Mouse (Mus musculus) frontal cortex, postnatal 10 days (tissue): ENCODE results near the gene Lin54.
"Not testable (repeated sequence)": the region's sequence is repeated elsewhere in the genome, so short reads cannot be mapped to it uniquely, and the experiment has no call there.

Experiments
- DNase-seq, 2 experiments: peaks; one replicate each; pipeline ENCODE4 v3.0.0; 2022; ENCODE audit warnings: low spot score in 2 of 2, mixed read lengths in 1 of 2

Lin54 gene

GRCm38 (mm10) chr5:100488231-100488630 lies 12.2 kb downstream of the Lin54 start:
- no peak for DNase-seq

GRCm38 (mm10) chr5:100487120-100487519 lies 13.3 kb downstream of the Lin54 start:
- DNase-seq: no peak

DNA sequence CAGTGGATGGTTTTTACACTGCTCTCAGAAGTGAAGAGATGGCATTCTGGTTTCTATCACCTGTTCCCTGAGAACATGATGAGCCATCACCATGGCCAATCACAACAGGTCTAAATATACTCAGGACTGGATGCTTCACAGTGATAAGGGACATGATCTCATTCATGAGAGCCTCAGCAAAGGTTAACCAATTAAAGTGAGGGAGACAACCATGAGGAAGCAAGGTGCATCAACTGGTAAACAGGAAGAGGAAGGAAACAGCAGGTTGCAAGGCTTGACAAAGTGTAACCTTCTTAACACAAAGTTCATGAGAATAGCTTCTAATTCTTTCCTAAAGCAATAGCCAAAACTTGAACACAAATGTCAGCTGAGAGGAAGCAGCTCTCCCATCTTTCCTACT lies 16.9 kb downstream of the Lin54 start:
- DNase-seq: no peak

GRCm38 (mm10) chr5:100477604-100478003 lies 22.8 kb downstream of the Lin54 start:
- DNase-seq: no peak

- no peak for DNase-seq
These were observed 24.1 kb downstream of the Lin54 start for GRCm38 (mm10) chr5:100476328-100476727.

GRCm38 (mm10) chr5:100467336-100467735 lies 33.1 kb downstream of the Lin54 start:
- DNase-seq: no peak

DNA sequence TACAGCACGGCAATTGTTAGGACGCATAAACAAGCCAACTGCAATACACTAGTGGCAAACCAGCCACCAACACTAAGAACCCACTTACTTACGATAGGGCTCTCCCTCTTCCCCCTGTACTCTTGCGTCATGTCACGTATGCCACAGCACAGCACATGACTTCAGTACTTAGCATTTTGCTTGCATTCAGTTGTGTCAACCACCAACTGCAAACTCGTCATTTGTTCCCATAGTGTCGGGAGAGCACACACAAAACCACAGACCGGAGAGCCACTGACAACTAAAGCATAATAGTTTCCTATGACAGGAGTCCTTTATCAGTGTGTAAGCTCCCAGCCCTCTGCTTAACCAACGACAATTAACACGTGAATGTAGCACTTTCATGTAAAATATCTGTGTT lies 33.8 kb downstream of the Lin54 start:
- DNase-seq: no peak

DNA sequence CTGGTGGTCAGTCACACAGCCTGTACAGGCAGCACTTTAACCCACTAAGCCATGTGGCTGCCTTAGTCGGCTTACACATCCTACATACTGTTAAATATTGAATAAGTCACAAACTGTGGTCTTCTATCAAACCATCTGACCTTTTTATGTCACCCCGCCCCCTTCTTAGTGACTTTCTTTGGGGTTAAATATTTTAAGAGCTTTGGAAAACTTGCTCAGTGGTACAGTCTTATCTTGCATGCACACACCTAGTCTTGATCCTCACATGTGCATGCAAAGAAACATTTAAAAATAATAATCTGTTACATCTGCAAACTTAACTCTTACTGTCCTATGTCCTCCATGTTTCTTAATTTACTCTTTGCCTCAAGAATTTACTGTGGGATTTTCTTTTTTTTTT lies 38.1 kb downstream of the Lin54 start:
- DNase-seq: no peak

GRCm38 (mm10) chr5:100461526-100461925 lies 38.9 kb downstream of the Lin54 start:
- no peak for DNase-seq

- no peak for DNase-seq
These were observed 41.0 kb downstream of the Lin54 start for GRCm38 (mm10) chr5:100459468-100459867.

GRCm38 (mm10) chr5:100451871-100452270 lies 48.6 kb downstream of the Lin54 start:
- no peak for DNase-seq

DNA sequence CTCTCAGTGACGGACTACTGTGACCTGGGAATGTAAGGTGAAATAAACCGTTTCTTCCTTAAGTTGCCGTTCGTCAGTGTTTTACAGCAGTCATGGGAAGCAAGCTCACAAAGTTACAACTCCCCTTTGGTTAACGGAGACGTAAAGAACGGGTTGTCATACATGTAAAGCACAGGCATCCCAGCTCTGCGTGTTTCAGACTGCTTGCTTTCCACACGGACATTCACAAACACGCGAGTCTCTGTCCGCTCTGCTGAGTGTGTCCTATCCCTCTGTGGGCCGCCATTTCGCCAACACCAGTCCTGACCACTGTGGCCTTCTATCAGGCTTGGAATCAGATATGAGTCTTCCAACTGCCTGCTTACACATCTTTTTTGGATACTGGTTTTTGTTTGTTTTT lies 61.6 kb downstream of the Lin54 start:
- DNase-seq: no peak

GRCm38 (mm10) chr5:100437917-100438316 lies 62.5 kb downstream of the Lin54 start:
- DNase-seq: no peak

GRCm38 (mm10) chr5:100437086-100437485 lies 63.4 kb downstream of the Lin54 start:
- DNase-seq: no peak

GRCm38 (mm10) chr5:100430966-100431365 lies 69.5 kb downstream of the Lin54 start:
- no peak for DNase-seq

DNA sequence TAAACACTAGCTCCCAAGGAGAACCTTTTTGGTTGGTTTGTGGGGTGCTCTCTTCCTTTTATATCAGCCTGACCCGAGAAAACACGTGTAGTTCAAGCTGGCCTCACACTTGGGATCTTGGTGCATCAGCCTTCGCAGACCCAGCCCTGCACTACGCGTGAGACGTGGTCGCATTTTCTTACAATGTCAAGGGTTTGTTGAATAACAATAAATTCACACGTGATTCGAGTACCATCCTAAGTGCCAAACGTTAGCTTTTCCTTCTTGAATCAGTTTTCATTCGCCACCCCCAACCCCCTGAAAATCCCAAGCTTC lies 70.4 kb downstream of the Lin54 start:
- no peak for DNase-seq

GRCm38 (mm10) chr5:100429344-100430075 lies 70.9 kb downstream of the Lin54 start:
- DNase-seq: peak; percentile 91 to 92

DNA sequence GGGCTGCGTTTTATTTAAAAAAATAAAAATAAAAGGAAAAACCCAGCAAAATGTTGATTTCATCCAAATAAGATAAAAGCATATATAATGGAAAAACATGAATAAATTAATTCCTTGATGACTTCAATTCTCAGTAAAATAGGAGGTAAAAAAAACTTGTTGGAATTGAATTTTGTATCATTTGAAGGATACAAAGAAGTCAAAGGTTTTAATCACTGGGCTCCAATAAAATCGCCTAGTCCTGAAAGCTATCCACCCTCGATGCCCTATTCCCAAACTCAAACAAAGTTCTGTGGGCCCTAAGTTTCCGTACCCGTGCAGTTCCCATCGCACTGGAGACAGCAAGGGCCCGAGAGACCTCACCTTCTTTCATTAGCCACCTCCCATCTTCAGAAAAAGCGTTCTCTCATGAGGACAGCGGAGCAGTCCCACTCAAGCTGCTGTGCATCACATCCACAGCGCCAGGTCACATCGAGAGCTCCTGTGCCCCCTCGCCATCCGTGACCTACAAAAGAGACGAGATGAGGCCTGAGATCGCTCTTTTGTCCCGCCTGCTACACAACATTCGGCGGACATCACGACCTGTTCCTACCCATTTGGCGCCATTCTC lies 71.6 kb downstream of the Lin54 start:
- no peak for DNase-seq

- DNase-seq: no peak
These were observed 72.3 kb downstream of the Lin54 start for GRCm38 (mm10) chr5:100428031-100428733.

- DNase-seq: no peak
These were observed 73.2 kb downstream of the Lin54 start for GRCm38 (mm10) chr5:100427276-100427675.

- DNase-seq: not testable (repeated sequence)
These were observed 74.6 kb downstream of the Lin54 start for GRCm38 (mm10) chr5:100425823-100426222.

GRCm38 (mm10) chr5:100424252-100424651 lies 76.2 kb downstream of the Lin54 start:
- DNase-seq: no peak

DNA sequence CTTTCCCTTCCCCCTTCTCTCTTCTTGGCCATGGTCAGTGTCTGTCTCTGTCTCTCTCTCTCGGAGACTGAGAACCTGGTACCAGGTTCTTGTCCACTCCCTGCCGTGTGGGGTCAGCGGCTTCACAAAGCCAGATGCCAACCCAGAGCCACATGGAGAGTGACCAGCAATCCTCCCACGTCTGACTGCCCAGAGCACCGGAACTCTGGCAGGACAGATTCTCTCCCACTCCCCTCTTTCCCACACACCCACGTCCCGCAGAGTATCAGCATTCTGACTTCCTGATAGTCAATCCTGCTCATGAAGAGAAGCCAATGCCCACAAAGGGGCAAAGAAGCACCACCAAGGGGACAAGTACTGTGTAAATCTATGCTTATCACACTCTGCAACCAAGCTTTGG lies 76.8 kb downstream of the Lin54 start:
- DNase-seq: no peak
